Mouse (Mus musculus) stomach, embryonic 15.5 days (tissue): ENCODE data around the gene Lama5. TPM values are rescaled to one million over a fixed set of nuclear protein-coding genes. Genes with fewer than 3 reads are reported as not detected.
A peak's percentile ranks its signal among the peaks of the same experiment; 100 is the strongest.

ENCODE experiments used
- ATAC-seq: fragments of 200-750 bp; cut with Nextera tagmentation; 2 replicates; pipeline ENCODE4 v1.8.0; 2017; ENCODE audit warnings: low read depth, moderate number of reproducible peaks, moderate TSS enrichment; ENCODE audit not compliant: insufficient read depth, low FRiP score
- H3K27ac ChIP-seq: fragments of 300-500 bp; sonication (generic); 2 replicates; pipeline ENCODE4 v1.5.1; 2015; ENCODE audit warnings: mild to moderate bottlenecking, inconsistent platforms
- H3K27me3 ChIP-seq: fragments of 300-500 bp; sonication (generic); replicated peaks from 2 replicates; pipeline ENCODE4 v1.6.1; 2015; ENCODE audit warnings: inconsistent platforms
- H3K36me3 ChIP-seq: fragments of 300-500 bp; sonication (generic); 2 replicates; pipeline ENCODE4 v1.6.1; 2015; ENCODE audit warnings: inconsistent platforms
- H3K4me1 ChIP-seq: fragments of 300-500 bp; sonication (generic); 2 replicates; pipeline ENCODE4 v1.6.1; 2015; ENCODE audit warnings: inconsistent platforms
- H3K4me2 ChIP-seq: fragments of 300-500 bp; sonication (generic); 2 replicates; pipeline ENCODE4 v1.6.1; 2015; ENCODE audit warnings: mild to moderate bottlenecking, inconsistent platforms
- H3K4me3 ChIP-seq: fragments of 300-500 bp; sonication (generic); replicated peaks from 2 replicates; pipeline ENCODE4 v1.5.1; 2015; ENCODE audit warnings: inconsistent platforms
- H3K9ac ChIP-seq: fragments of 300-500 bp; sonication (generic); 2 replicates; pipeline ENCODE4 v1.6.1; 2015; ENCODE audit warnings: inconsistent platforms
- H3K9me3 ChIP-seq: fragments of 300-500 bp; sonication (generic); 2 replicates; pipeline ENCODE4 v1.6.1; 2016; ENCODE audit warnings: inconsistent platforms
- WGBS: fragments of 180-500 bp; shearing (Covaris S2); methylation state at CpG from one replicate; pipeline ENCODE4 v1.1.7; 2015; 5-methylcytosine and 5-hydroxymethylcytosine counted together
- polyA plus RNA-seq: library from polyadenylated mRNA; unstranded; fragments of >200 nt; fragmentation: Nextera tagmentation; extraction: Ambion mirVana; gene quantifications from 2 replicates; pipeline ENCODE4 v1.2.1, GENCODE M21; 2015

Lama5 gene
- polyA plus RNA-seq, 1 experiment from 2014 or later: 45.6 TPM

DNA sequence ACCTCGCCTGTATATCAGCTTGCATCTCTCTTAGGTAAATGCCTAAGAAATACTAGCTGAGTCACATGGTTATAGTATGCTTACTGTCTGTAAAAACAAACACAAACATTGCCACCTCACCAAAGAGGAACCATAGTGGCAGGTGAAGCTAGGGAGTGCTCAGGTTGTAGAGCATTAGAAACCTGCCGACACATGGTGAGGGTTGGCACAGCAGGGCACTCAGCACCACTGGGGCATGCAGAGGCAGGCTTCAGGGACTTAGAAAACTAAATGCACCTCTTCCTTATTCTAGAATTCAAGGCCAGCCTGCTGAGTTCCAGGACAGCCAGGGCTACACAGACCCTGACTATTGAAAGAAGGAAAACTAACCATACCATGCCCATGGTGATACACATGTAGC, 58.8 kb downstream of the Lama5 start:
- H3K27ac ChIP-seq: no peak overlapping the region
- no peak overlapping the region for H3K4me3 ChIP-seq
- WGBS: 71% methylated on average over 2 of the region's 2 CpGs
- peaks cover 21% of the 10 kb centered on the region; the same call in 1 of the 2 replicates for H3K36me3 ChIP-seq
- no peak overlapping the region for H3K4me2 ChIP-seq
- no peak overlapping the region for H3K9ac ChIP-seq
- no peak for ATAC-seq
- H3K9me3 ChIP-seq: no peaks in the 10 kb centered on the region
- H3K4me1 ChIP-seq: peaks cover 6% of the 10 kb centered on the region; the same call in 1 of the 2 replicates
- H3K27me3 ChIP-seq: no peaks in the 10 kb centered on the region

GRCm38 (mm10) chr2:180165855-180166254, 59.8 kb downstream of the Lama5 start:
- Histone ChIP-seq H3K27ac (no peak overlapping the region), H3K36me3 (peaks cover 27% of the 10 kb centered on the region; the same call in 1 of the 2 replicates), H3K4me3 (no peak overlapping the region), H3K27me3 (no peaks in the 10 kb centered on the region), H3K4me2 (no peak overlapping the region), H3K4me1 (peaks cover 3% of the 10 kb centered on the region; the same call in 1 of the 2 replicates), H3K9ac (no peak overlapping the region), H3K9me3 (no peaks in the 10 kb centered on the region)
- ATAC-seq: no peak
- whole genome bisulfite sequencing: 87% methylated on average over 2 of the region's 2 CpGs

GRCm38 (mm10) chr2:180158627-180159026, 67.0 kb downstream of the Lama5 start:
- Histone ChIP-seq H3K4me1 (no peaks in the 10 kb centered on the region), H3K27me3 (no peaks in the 10 kb centered on the region), H3K9me3 (no peaks in the 10 kb centered on the region), H3K27ac (no peak overlapping the region), H3K4me2 (no peak overlapping the region), H3K9ac (no peak overlapping the region), H3K36me3 (peaks cover 39% of the 10 kb centered on the region), H3K4me3 (no peak overlapping the region)
- 88% methylated on average over 3 of the region's 3 CpGs for WGBS
- no peak for ATAC-seq

DNA sequence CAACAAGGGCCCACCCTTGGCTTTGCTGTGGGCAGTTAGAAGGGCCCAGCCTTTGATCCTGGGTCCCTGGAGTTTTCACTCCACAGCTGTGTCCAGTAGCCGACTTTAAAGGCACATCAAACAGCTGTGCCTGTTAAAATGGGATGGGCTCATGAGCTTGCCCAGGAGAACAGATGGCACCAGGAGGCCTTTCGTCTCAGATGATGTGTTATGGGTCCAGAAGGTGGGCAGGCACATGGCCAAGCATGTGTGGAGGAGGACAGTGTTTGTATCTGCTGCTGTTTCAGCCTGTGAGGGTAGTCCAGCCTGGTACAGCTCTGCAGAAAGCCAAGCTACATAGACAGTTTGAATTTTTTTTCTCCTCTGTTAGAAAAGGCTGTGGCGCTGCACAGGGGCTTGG, 70.9 kb downstream of the Lama5 start:
- Histone ChIP-seq H3K27ac (no peak overlapping the region), H3K9ac (no peak overlapping the region), H3K4me2 (no peak overlapping the region), H3K9me3 (no peaks in the 10 kb centered on the region), H3K4me1 (no peaks in the 10 kb centered on the region), H3K36me3 (peaks cover 40% of the 10 kb centered on the region), H3K4me3 (no peak overlapping the region), H3K27me3 (no peaks in the 10 kb centered on the region)
- 0 out of 2 replicates have a peak, but pooled peaks have one; percentile 18 for ATAC-seq
- 76% methylated on average over 3 of the region's 3 CpGs for WGBS

DNA sequence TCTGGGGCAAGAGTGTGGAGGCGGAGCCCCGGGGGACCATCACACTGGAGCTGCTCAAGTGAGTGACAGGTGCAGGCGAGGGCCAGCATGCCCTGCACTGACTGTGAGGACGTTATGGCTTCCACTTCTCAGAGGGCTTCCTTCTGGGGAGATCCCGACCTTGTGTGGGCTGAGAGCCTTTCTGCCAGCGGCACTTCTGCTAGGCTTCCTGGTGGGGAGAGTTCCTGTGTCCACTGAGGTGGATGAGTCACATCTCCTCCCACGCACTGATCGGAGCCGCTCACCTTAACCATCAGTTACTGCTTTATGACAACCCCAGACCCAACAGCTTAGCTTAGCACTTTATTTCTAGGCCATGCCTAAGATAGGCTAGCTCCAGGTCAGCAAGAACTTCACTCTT, 77.1 kb downstream of the Lama5 start:
- no peak for ATAC-seq
- no peak overlapping the region for H3K9ac ChIP-seq
- no peak overlapping the region for H3K4me2 ChIP-seq
- no peaks in the 10 kb centered on the region for H3K9me3 ChIP-seq
- no peaks in the 10 kb centered on the region for H3K27me3 ChIP-seq
- WGBS: 80% methylated on average over 9 of the region's 9 CpGs
- H3K36me3 ChIP-seq: peaks cover 47% of the 10 kb centered on the region
- no peak overlapping the region for H3K4me3 ChIP-seq
- H3K27ac ChIP-seq: no peak overlapping the region
- H3K4me1 ChIP-seq: no peaks in the 10 kb centered on the region

DNA sequence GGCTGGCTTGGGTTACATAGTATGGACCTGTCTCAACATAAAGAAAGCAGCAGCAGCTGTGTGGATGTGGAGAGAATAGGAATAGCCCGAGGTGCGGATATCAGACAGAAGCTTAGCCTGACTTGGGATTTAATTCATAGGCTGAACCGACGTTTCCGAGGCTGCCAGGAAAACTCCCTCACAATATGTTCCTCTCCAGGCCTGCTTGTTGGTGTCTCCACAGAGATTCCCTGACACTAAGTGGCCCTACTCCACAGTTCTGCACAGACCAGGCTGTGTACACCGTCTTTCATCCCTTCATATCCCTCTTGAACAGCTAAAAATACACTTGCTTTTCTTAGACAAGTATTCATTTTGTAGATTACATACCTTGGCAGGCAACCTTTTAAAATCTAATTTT, 78.3 kb downstream of the Lama5 start:
- H3K36me3 ChIP-seq: peaks cover 43% of the 10 kb centered on the region
- H3K4me2 ChIP-seq: no peak overlapping the region
- H3K9me3 ChIP-seq: no peaks in the 10 kb centered on the region
- no peaks in the 10 kb centered on the region for H3K27me3 ChIP-seq
- 92% methylated on average over 6 of the region's 6 CpGs for WGBS
- no peak overlapping the region for H3K4me3 ChIP-seq
- no peaks in the 10 kb centered on the region for H3K4me1 ChIP-seq
- no peak for ATAC-seq
- no peak overlapping the region for H3K9ac ChIP-seq
- no peak overlapping the region for H3K27ac ChIP-seq

DNA sequence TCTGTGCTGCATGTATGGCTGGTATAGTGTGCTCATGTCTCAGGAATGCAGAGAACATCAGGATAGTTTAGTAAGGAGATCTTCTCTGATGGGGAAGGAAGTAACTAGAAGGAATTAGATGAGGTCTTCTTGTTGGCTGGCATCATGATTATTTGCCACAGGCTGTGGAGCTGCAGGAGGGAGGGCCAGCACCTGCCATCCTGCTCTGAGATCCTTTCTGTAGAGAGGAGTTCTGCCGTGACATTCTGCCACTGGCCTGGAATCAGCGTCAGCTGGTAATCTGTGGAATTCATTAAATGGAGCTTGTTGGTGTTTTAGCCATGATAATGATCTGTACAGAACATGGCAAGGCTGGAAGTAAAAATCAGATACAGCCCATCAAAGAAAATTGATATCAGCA, 79.6 kb downstream of the Lama5 start:
- no peaks in the 10 kb centered on the region for H3K4me1 ChIP-seq
- H3K4me2 ChIP-seq: no peak overlapping the region
- H3K36me3 ChIP-seq: peaks cover 40% of the 10 kb centered on the region
- WGBS: 91% methylated on average over 2 of the region's 2 CpGs
- no peak overlapping the region for H3K4me3 ChIP-seq
- ATAC-seq: no peak
- no peak overlapping the region for H3K9ac ChIP-seq
- no peak overlapping the region for H3K27ac ChIP-seq
- no peaks in the 10 kb centered on the region for H3K27me3 ChIP-seq
- no peaks in the 10 kb centered on the region for H3K9me3 ChIP-seq

- Histone ChIP-seq H3K27ac (no peak overlapping the region), H3K4me3 (no peak overlapping the region), H3K27me3 (no peaks in the 10 kb centered on the region), H3K36me3 (peaks cover 21% of the 10 kb centered on the region), H3K9ac (no peak overlapping the region), H3K9me3 (no peaks in the 10 kb centered on the region), H3K4me2 (no peak overlapping the region), H3K4me1 (no peaks in the 10 kb centered on the region)
- no peak for ATAC-seq
- WGBS: 87% methylated on average over 5 of the region's 5 CpGs
These were observed 90.2 kb downstream of the Lama5 start for GRCm38 (mm10) chr2:180135414-180135813.

GRCm38 (mm10) chr2:180133911-180134310, 91.7 kb downstream of the Lama5 start:
- no peak overlapping the region for H3K4me2 ChIP-seq
- H3K4me3 ChIP-seq: no peak overlapping the region
- peaks cover 13% of the 10 kb centered on the region for H3K36me3 ChIP-seq
- H3K27me3 ChIP-seq: no peaks in the 10 kb centered on the region
- H3K4me1 ChIP-seq: no peaks in the 10 kb centered on the region
- no peak overlapping the region for H3K27ac ChIP-seq
- no peak overlapping the region for H3K9ac ChIP-seq
- WGBS: 79% methylated on average over 3 of the region's 3 CpGs
- H3K9me3 ChIP-seq: no peaks in the 10 kb centered on the region
- ATAC-seq: no peak

- no peak overlapping the region for H3K4me3 ChIP-seq
- H3K36me3 ChIP-seq: peaks cover 6% of the 10 kb centered on the region; the same call in 1 of the 2 replicates
- H3K9me3 ChIP-seq: no peaks in the 10 kb centered on the region
- no peak overlapping the region for H3K4me2 ChIP-seq
- no peak overlapping the region for H3K27ac ChIP-seq
- H3K4me1 ChIP-seq: no peaks in the 10 kb centered on the region
- 87% methylated on average over 4 of the region's 4 CpGs for WGBS
- H3K9ac ChIP-seq: no peak overlapping the region
- H3K27me3 ChIP-seq: no peaks in the 10 kb centered on the region
- ATAC-seq: no peak
These were observed 92.4 kb downstream of the Lama5 start for GRCm38 (mm10) chr2:180133231-180133630.

DNA sequence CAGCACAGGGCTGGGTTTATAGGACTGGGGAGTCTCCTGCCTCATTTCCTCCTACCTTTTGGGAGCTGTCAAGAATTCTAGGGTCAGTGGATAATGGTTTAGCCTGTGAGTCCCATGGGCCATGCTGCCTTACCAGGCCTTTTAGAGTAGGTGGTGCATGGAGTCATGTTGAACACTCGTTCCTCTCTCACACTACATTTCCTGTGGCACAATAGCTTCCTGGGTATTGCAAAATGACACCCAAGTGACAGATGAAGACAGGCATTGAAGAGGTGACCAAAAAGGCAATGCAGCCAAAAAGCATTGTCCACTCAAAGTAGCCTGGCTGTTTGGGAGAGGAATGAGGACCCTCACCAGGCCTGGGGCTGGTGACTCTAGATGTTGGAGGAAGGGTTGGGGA, 98.0 kb downstream of the Lama5 start:
- no peak for ATAC-seq
- H3K9me3 ChIP-seq: no peaks in the 10 kb centered on the region
- H3K36me3 ChIP-seq: no peaks in the 10 kb centered on the region
- H3K9ac ChIP-seq: no peak overlapping the region
- H3K4me3 ChIP-seq: no peak overlapping the region
- peaks cover 25% of the 10 kb centered on the region for H3K4me1 ChIP-seq
- H3K27ac ChIP-seq: no peak overlapping the region
- no peaks in the 10 kb centered on the region for H3K27me3 ChIP-seq
- no peak overlapping the region for H3K4me2 ChIP-seq
- WGBS: 68% methylated on average over 1 of the region's 1 CpGs
